Mouse (Mus musculus) lung, embryonic 16.5 days (tissue): Measurements from ENCODE around the gene Olfr986. TPM values are rescaled to one million over a fixed set of nuclear protein-coding genes. Genes with fewer than 3 reads are reported as not detected.

Source experiments
- ATAC-seq: fragments of 200-750 bp; cut with Nextera tagmentation; 2 replicates; pipeline ENCODE4 v1.8.0; 2017; ENCODE audit warnings: low read depth, mild to moderate bottlenecking, moderate library complexity
- H3K27ac ChIP-seq: fragments of 300-500 bp; sonication (generic); 2 replicates; pipeline ENCODE4 v1.5.1; 2014; ENCODE audit warnings: mild to moderate bottlenecking, control low read depth, low read length
- H3K27me3 ChIP-seq: fragments of 300-500 bp; sonication (generic); 2 replicates; pipeline ENCODE4 v1.6.1; 2014; ENCODE audit warnings: low read depth, low read length, mixed read lengths; ENCODE audit not compliant: control insufficient read depth, insufficient read depth
- H3K36me3 ChIP-seq: fragments of 300-500 bp; sonication (generic); 2 replicates; pipeline ENCODE4 v1.6.1; 2014; ENCODE audit warnings: low read length; ENCODE audit not compliant: control insufficient read depth, insufficient read depth
- H3K4me1 ChIP-seq: fragments of 300-500 bp; sonication (generic); replicated peaks from 2 replicates; pipeline ENCODE4 v1.6.1; 2014; ENCODE audit warnings: low read length, mixed read lengths; ENCODE audit not compliant: control insufficient read depth, insufficient read depth
- H3K4me2 ChIP-seq: fragments of 300-500 bp; sonication (generic); 2 replicates; pipeline ENCODE4 v1.6.1; 2014; ENCODE audit warnings: low read depth, low read length, control low read depth
- H3K4me3 ChIP-seq: fragments of 300-500 bp; sonication (generic); 2 replicates; pipeline ENCODE4 v1.5.1; 2014; ENCODE audit warnings: mild to moderate bottlenecking, low read length, control low read depth
- H3K9ac ChIP-seq: fragments of 300-500 bp; sonication (generic); 2 replicates; pipeline ENCODE4 v1.6.1; 2014; ENCODE audit warnings: low read length, control low read depth
- H3K9me3 ChIP-seq: fragments of 300-500 bp; sonication (generic); 2 replicates; pipeline ENCODE4 v1.6.1; 2016; ENCODE audit warnings: low read length; ENCODE audit not compliant: control insufficient read depth
- WGBS: fragments of 180-500 bp; shearing (Covaris S2); extraction: QIAGEN DNeasy Blood & Tissue Kit; methylation state at CpG from one replicate; pipeline ENCODE4 v1.1.7; 2014; 5-methylcytosine and 5-hydroxymethylcytosine counted together
- polyA plus RNA-seq: library from polyadenylated mRNA; unstranded; fragments of >200 nt; fragmentation: Nextera tagmentation; extraction: Ambion mirVana; gene quantifications from 2 replicates; pipeline ENCODE4 v1.2.1, GENCODE M21; 2015

Olfr986 gene
- polyA plus RNA-seq, 1 experiment from 2014 or later: not detected

DNA sequence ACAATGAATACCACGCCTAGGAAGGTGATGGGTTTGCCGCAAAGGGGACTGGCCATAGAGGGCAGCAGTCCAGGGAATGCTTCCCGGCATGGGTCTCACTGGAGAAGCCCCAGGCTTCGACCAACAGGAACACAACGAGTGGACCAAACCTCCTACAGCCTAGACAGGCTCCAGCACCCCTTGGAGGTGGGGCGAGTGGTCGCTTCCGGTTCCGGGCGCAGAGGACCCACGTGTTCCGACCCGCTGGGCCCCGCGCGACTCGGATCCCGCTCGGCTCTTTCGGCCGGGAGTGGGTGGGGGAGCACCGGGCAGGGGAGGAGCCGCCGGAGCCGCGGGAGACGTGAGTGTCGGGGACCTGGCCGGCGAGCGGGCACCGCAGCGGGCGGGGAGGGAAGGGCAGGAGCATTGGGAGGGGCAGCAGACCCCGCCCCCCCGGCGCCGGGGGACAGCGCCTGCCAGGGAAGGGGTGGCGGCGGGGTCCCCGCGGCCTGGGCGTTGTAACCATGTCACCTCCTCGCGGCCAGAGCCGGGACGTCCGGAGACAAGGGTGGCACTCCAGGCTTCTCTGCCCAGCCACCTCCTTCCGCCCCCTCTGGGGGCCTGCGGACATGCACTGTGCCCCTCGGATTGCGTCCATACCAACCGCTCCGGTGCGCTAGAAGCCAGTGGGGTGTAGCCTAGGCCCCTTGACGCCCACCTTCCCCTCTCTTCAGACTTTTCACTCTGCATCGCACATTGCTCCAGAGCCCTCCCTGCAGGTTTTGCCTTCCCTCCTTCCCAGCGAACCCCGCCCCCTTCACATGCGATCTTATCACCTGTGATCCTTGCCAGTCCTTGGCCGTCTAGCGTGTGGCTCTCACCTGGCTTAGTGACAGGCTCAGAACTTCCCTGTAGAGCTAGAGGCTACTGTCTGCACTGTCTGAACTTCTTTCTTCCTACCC is 11.6 kb downstream of the Olfr986 start, which contains the start of gene Zfp202:
TSS of gene Zfp202 (plus strand) at position 219 of the 941 bp plus-strand sequence.
- no peaks in the 10 kb centered on the region for H3K27me3 ChIP-seq
- no peaks in the 10 kb centered on the region for H3K36me3 ChIP-seq
- under 1% methylated on average over 47 of the region's 63 CpGs for WGBS
- peak; percentile 98 for ATAC-seq
- H3K9me3 ChIP-seq: no peaks in the 10 kb centered on the region
- peak within 1 kb of the TSS; percentile 83 for H3K4me3 ChIP-seq
- H3K9ac ChIP-seq: peak within 1 kb of the TSS; percentile 84
- H3K27ac ChIP-seq: peak within 1 kb of the TSS; percentile 71
- peaks cover 5% of the 10 kb centered on the region for H3K4me1 ChIP-seq
- peak within 1 kb of the TSS; percentile 86 for H3K4me2 ChIP-seq

DNA sequence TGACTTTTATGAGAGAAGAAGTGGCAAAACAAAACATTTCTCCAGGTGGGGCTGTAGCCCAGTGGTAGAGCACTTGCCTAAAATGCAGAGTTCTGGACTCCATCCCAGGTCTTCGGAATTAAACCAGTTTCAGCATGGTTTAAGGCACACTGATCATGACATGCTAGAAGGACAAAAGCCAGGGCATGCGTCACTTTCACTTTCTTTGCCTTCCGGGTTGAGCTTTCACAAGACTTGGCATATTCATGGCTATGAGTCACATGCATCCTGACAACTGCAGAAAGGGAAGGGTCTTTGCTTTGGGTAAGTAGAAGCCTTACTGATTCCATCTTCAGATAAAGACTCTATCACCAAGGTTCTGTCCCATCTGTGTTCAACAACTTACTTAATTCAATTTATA is 15.3 kb downstream of the Olfr986 start:
- H3K4me3 ChIP-seq: no peak overlapping the region
- no peak overlapping the region for H3K9ac ChIP-seq
- no peaks in the 10 kb centered on the region for H3K27me3 ChIP-seq
- WGBS: 82% methylated on average over 3 of the region's 3 CpGs
- no peaks in the 10 kb centered on the region for H3K36me3 ChIP-seq
- H3K4me1 ChIP-seq: peaks cover 5% of the 10 kb centered on the region
- no peak for ATAC-seq
- H3K4me2 ChIP-seq: no peak overlapping the region
- no peaks in the 10 kb centered on the region for H3K9me3 ChIP-seq
- no peak overlapping the region for H3K27ac ChIP-seq

DNA sequence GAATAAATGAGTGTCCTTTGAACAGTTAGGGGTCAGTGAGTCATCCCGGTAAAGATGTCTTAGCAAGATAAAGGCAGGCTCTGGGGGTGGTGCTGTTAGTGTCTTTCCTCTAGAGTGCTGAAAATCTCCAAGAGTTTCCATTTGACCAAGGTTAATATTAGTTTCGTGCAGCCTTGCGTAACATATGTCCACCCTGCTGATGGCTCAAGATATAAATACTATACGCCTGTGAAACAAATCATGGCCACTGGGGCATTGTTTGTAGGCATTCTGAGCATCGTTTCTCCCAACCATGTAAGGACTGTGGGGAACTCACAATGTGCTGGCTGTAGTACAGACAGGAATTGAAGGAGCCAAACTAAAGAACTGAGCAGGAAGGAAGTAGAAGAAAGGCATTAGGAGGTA is 25.8 kb downstream of the Olfr986 start:
- 72% methylated on average over 5 of the region's 5 CpGs for WGBS
- no peak for ATAC-seq
- H3K27ac ChIP-seq: no peak overlapping the region
- no peak overlapping the region for H3K4me2 ChIP-seq
- peaks cover 4% of the 10 kb centered on the region; the same call in 1 of the 2 replicates for H3K4me1 ChIP-seq
- H3K9me3 ChIP-seq: no peaks in the 10 kb centered on the region
- H3K9ac ChIP-seq: no peak overlapping the region
- no peak overlapping the region for H3K4me3 ChIP-seq
- no peaks in the 10 kb centered on the region for H3K27me3 ChIP-seq
- peaks cover 7% of the 10 kb centered on the region; the same call in 1 of the 2 replicates for H3K36me3 ChIP-seq

DNA sequence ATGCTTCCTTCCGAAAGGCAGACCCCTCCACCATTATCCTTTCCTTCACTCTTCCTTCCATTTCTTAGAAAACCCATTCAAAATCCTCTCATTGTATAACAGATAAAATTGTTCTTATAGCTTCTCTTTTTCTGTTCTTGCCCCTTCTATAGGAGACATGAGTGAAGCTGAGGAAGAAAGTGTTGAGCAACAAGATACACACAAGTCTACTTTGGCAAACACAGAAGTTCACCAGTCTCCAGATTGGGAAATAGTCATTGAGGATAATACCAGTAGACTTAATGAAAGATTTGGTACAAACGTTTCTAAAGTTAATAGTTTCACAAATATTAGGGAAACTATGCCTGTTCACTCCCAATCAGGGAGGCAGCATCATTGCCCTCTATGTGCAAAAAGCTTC is 30.0 kb downstream of the Olfr986 start:
- H3K4me1 ChIP-seq: no peaks in the 10 kb centered on the region
- no peaks in the 10 kb centered on the region for H3K27me3 ChIP-seq
- ATAC-seq: no peak
- H3K9ac ChIP-seq: no peak overlapping the region
- no peak overlapping the region for H3K4me2 ChIP-seq
- no peaks in the 10 kb centered on the region for H3K9me3 ChIP-seq
- H3K4me3 ChIP-seq: no peak overlapping the region
- 81% methylated on average over 2 of the region's 2 CpGs for WGBS
- peaks cover 17% of the 10 kb centered on the region for H3K36me3 ChIP-seq
- no peak overlapping the region for H3K27ac ChIP-seq

DNA sequence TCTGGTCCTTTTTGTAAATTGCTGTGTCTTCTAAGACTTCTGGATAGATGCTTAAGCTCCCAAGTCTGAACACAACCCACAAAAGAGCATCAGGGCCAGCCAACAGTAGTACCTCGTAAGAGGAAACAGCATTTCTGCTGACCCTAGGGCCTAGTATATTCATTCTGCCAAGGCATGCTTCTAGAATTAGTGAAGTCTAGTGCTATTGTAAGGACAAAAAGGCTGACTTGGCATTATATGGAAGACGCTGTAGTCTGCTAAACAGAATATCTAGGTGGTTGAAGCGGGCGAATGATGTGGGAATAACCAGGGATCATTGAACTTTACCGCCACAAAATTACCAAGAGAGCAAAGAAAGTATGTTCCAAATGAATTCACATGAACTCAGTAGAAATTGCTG is 33.3 kb downstream of the Olfr986 start:
- Histone ChIP-seq H3K27me3 (no peaks in the 10 kb centered on the region), H3K9me3 (no peaks in the 10 kb centered on the region), H3K27ac (no peak overlapping the region), H3K4me3 (no peak overlapping the region), H3K4me2 (no peak overlapping the region), H3K36me3 (peaks cover 14% of the 10 kb centered on the region), H3K4me1 (no peaks in the 10 kb centered on the region), H3K9ac (no peak overlapping the region)
- WGBS: 94% methylated on average over 5 of the region's 5 CpGs
- no peak for ATAC-seq

DNA sequence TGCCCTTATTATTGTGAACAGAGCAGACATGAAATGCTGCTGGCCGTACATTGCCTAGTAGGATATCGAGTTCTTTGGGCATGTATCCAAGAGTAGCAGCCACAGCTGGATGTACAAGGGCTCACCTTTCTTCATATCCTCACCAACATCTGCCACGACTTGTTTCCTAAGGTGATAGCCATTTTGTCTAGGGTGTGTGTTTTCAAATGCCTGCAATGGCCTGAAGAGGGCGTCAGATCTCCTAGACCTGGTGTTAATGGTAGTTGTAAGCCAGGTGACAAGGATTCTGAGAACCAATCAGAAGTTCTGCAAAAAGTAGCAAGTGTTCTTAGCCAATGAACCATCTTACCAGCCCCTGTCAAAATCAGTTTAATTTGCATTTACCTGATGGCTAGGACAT is 35.9 kb downstream of the Olfr986 start:
- H3K4me1 ChIP-seq: no peaks in the 10 kb centered on the region
- no peak for ATAC-seq
- 64% methylated on average over 4 of the region's 4 CpGs for WGBS

DNA sequence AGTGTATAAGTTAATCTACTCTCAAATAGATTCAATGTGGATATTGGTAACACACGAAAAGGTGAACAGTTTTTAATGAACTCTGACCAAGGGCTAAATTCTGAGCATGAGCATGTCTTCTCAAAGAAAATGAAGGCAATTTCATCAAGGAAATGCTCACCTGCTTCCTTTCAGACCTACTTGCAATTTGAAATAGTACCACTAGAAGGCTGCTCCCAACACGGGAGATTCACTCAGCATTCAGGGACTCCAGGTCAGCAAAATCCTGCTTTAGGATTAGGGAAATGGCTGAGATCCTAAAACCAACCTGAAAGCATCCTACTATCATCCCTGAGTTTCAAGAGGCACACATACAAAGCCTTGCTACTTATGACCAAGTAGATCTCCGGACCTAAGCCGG is 43.6 kb downstream of the Olfr986 start:
- 61% methylated on average over 4 of the region's 4 CpGs for WGBS
- no peaks in the 10 kb centered on the region for H3K27me3 ChIP-seq
- no peak overlapping the region for H3K27ac ChIP-seq
- H3K4me2 ChIP-seq: no peak overlapping the region
- no peak overlapping the region for H3K4me3 ChIP-seq
- H3K36me3 ChIP-seq: no peaks in the 10 kb centered on the region
- H3K9me3 ChIP-seq: no peaks in the 10 kb centered on the region
- no peaks in the 10 kb centered on the region for H3K4me1 ChIP-seq
- no peak overlapping the region for H3K9ac ChIP-seq
- no peak for ATAC-seq

More for the DNA sequence above, 35.9 kb downstream of the Olfr986 start:
- H3K27ac ChIP-seq: no peak overlapping the region
- H3K4me3 ChIP-seq: no peak overlapping the region
- H3K36me3 ChIP-seq: peaks cover 9% of the 10 kb centered on the region
- no peak overlapping the region for H3K9ac ChIP-seq
- no peaks in the 10 kb centered on the region for H3K27me3 ChIP-seq
- no peak overlapping the region for H3K4me2 ChIP-seq
- no peaks in the 10 kb centered on the region for H3K9me3 ChIP-seq

DNA sequence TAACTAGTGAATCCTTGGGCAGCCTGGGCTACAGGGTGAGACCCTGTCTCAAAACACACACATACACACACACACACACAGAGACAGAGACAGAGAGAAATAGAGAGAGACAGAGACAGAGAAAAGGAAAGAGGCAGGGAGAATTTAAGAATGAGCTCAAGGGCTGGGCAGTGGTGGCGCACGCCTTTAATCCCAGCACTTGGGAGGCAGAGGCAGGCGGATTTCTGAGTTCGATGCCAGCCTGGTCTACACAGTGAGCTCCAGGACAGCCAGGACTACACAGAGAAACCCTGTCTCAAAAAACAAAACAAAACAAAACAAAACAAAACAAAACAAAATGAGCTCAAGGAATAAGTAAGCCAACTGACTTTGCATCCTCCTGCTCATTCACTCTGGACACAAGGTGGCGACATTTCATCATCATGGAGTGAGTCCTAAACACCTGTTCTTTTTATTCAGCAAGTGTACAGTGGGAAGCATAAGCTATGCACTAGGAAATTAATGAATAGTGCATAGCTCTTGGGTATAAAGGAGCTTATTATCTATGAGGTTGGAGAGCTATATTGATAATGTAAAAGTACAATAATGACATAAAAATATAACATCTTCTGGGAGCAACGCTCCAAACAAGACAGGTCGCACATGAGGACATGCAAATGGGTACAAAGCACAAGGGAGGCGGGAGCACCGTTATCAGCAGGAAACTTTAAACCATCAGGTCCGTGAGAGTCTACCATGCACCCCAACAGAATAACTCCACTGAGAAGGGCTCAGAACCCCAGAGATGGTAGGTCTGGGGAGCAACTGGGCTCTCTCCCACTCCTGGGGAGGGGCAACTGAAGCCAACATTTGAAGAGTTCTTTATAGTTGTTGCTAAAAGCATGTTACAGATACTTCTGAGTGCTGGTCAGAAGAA is 47.4 kb downstream of the Olfr986 start:
- WGBS: 64% methylated on average over 10 of the region's 10 CpGs
- no peaks in the 10 kb centered on the region for H3K36me3 ChIP-seq
- ATAC-seq: 0 out of 2 replicates have a peak, but pooled peaks have one; percentile 41
- no peak overlapping the region for H3K4me2 ChIP-seq
- H3K4me1 ChIP-seq: no peaks in the 10 kb centered on the region
- no peaks in the 10 kb centered on the region for H3K9me3 ChIP-seq
- no peaks in the 10 kb centered on the region for H3K27me3 ChIP-seq
- H3K27ac ChIP-seq: no peak overlapping the region
- H3K4me3 ChIP-seq: no peak overlapping the region
- H3K9ac ChIP-seq: no peak overlapping the region

DNA sequence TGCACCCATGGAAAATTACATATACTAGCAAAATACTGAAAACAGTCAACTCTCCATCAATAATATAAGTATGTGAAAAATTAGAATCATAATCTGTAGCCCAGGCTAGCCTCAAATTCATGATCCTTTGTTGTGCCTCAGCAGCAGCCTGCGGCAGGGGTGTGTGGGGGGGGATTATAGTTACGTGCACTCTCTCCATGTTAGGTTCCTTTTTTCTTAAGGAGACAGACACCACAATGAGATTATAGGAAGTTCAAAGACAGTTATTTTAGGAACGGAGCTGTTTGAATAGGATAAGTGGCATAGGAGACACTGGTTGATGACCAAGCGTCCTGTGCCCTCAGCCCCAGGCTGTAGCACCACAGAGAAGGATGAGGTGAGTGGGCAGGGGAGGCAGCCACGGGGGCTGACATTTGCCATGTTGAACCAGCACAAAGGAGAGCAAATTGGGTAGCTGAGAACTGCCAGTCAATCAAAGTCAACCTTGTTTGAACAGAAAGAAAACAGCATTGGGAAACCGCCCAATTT is 48.1 kb downstream of the Olfr986 start:
- H3K9ac ChIP-seq: no peak overlapping the region
- H3K4me2 ChIP-seq: no peak overlapping the region
- H3K36me3 ChIP-seq: no peaks in the 10 kb centered on the region
- no peaks in the 10 kb centered on the region for H3K9me3 ChIP-seq
- no peak overlapping the region for H3K4me3 ChIP-seq
- no peaks in the 10 kb centered on the region for H3K4me1 ChIP-seq
- no peaks in the 10 kb centered on the region for H3K27me3 ChIP-seq
- WGBS: 46% methylated on average over 6 of the region's 6 CpGs
- H3K27ac ChIP-seq: no peak overlapping the region
- ATAC-seq: no peak
